Mouse (Mus musculus) heart, adult 8-10 months (tissue): ENCODE results near the gene Uaca. TPM values are rescaled to one million over a fixed set of nuclear protein-coding genes. Genes with fewer than 3 reads are reported as not detected.
"Not testable (repeated sequence)": the region's sequence is repeated elsewhere in the genome, so short reads cannot be mapped to it uniquely, and the experiment has no call there.

ENCODE experiments used
- DNase-seq: peaks from one replicate; pipeline ENCODE4 v3.0.0; 2022; ENCODE audit warnings: low spot score
- total RNA-seq, 4 experiments: library from RNA; stranded (reverse); gene quantifications; 2 replicates each; pipeline ENCODE4 v1.2.4; 2022

The Uaca gene
- total RNA-seq, 4 experiments from 2014 or later = 47.1 to 58.4 (median 50.7) TPM

DNA sequence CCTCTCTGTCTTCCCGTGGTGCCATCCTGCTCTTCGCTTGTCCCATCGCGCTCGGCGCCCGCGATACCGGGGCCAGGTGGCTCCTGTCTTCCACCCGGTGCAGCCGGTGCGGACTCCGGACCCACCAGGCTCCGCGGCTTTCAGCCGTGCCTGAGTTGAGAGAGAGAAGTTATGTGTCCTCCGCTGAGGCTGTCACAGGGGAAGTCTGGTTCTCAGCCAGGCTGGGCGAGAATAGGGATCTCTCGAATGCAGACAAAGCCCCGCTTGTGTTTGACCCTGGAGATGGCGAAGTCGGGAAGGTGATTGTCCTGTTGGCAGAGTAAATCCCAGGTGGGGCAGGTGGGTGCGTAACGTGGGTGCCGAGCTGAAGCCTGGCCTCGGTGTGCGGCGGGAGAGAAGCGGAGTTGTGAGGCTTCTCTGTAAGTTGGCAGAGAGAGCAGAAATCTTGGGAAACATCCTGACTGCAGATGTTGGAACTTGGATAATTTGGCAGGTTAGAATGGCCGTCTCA lies 554 bp downstream of the Uaca start:
- DNase-seq = peak; percentile 51

DNA sequence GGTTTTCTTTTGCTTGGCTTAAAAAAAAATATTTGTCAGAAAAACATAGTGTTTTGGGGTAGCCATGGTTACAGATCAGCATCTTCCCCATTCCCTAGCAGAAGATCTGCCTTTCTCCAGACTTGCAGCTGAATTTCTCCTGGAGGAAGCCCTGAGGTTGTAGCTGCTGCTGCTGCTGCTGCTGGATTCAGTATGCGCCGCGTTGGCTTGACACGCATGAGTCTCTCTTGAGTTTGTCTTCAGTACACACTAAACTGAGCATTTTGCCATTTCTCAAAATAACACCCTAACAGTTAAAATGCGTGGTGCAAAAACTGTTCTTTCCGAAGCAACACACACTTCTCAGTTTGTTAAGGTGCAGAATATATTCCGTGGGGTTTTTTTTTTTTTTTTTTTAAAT lies 1.7 kb downstream of the Uaca start:
- no peak for DNase-seq

DNA sequence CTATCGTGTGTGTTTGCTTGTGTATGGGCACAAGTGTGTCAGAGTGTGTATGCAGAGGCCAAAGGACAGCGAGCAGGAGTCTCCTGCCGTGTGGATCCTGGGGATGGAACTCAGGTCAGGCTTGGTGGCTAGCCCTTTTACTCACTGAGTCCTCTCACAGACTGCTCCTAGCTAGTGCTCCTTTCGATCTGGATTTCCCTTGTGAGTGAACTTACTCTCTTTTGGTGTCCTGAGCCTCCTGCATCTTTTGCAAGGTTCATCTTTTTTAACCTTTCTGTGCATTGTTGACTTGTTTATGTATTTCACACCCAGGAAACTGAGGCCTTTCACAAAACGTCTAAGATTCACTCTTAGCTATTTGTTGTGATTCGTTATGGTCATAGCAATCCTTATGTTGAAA lies 2.8 kb downstream of the Uaca start:
- DNase-seq = no peak

DNA sequence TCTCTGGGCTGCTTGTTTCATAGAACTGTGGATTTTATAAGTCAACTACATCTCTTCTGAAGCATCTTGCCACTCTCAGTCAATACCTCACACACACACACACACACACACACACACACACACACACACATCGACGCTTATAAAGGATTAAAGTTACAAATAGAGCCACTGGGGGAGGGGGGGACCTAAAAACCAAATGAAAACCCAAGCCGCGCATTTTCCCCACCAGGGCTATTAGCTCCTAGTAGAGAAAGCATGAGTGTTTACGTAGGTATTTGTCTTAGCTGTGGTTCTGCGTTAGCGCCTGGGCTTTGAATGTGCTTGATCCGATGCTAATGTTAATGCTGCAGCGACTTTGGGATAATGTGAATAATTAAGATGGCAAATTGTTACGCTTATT lies 4.7 kb downstream of the Uaca start:
- DNase-seq = no peak

DNA sequence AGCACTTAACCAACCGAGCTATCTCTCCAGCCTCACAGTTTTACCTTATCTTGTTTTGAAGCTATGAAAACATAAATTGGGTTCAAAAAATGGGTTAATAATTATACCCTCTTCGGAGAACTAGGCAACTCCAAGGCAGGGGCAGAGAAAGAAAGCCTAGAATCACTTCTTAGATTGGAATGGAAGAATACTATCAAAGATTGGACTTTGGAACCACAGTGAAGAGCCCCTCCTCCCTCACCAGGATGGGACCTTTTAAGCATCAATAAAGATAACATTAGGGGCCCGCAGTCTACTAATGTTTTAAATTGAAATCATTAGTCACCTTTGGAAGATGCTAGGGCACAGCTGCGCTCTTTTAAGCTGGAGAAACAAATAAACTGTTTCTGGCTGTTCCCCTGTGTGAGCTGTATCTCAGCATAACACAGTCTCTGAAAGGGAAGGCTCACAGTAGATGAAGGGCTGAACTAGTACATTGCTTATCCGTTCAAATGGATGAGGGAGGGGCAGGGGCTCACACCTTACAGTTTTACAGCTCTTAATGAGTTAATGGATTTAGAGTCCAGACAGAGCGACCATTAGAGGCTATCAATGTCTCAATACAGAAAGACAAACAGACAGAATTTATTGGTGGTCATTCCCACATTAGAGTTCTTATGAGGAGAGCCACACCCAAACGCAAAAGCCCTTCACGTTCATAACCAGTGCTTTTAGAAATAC lies 6.5 kb downstream of the Uaca start:
- DNase-seq = no peak

DNA sequence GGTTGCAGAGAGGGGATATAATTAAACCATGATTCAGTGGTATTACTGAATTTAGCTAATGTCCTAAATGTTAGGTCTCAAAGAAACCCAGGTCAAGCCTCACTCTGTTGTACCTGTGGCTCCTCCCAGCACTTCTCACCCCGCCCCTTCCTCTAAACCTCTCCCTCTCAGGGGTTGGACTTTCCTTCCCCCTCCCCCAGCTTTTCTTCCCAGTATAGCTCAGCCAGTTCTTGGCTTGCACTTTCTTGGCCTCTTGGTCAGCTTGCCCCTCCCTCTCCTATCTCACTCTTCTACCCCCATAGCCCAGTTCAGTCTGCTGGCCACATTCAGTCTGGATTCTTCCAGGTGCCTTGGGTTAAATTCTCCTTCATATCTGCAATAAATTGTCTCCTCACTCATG lies 7.4 kb downstream of the Uaca start:
- no peak for DNase-seq

DNA sequence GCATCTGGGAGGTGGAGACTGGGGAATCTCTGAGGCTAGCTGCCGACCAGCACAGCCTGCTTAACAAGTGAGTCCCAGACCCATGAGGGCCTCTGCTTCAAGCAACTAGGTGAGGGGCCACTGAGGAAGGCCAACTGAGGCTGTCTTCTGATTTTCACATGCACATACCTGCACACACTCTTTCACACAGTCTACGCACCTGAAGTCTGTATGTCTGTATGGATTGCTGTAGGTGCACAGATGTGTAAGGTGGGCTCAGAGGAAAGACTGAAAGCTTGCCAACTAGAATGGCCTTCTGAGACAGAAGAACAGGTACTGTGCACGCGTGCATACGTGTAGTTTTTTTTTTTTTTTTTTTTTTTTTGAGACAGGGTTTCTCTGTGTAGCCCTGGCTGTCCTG lies 8.0 kb downstream of the Uaca start:
- DNase-seq = no peak

DNA sequence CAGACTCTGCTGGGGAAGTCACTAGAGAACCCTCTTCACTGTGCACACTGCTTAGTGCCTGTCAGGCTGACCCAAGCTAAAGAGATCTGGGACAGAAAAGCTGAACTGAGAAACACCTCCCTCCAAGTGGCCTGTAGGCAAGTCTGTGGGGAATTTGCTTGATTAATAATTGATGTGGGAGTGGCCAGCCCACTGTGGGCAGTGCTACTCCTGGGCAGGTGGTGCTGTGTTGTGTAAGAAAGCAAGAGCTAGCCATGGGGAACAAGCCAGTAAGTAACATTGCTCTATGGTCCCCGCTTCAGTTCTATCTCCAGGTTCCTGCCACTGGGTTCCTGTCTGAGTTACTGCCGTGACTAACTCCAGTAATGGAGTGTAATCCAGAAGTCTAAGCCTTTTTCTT lies 11.7 kb downstream of the Uaca start:
- DNase-seq = no peak

DNA sequence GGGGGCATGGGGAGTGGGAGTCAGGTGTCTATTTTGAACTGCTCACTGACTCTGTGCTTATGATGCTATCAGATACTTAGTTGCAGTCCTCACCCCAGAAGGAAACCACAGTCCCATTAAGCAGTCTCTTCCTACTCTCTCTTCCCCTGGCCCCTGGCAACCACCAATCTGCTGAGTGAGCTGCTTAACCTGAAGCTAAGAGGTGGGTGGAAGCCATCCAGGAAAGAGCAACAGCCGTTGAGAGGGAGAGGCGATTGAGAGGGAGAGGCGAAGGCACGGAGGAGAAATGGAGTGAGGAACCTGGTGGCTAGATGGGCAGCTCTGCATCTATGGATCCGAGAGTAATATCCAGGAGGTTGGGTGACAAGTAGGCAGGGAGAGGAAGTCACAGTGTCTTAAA lies 13.7 kb downstream of the Uaca start:
- no peak for DNase-seq

DNA sequence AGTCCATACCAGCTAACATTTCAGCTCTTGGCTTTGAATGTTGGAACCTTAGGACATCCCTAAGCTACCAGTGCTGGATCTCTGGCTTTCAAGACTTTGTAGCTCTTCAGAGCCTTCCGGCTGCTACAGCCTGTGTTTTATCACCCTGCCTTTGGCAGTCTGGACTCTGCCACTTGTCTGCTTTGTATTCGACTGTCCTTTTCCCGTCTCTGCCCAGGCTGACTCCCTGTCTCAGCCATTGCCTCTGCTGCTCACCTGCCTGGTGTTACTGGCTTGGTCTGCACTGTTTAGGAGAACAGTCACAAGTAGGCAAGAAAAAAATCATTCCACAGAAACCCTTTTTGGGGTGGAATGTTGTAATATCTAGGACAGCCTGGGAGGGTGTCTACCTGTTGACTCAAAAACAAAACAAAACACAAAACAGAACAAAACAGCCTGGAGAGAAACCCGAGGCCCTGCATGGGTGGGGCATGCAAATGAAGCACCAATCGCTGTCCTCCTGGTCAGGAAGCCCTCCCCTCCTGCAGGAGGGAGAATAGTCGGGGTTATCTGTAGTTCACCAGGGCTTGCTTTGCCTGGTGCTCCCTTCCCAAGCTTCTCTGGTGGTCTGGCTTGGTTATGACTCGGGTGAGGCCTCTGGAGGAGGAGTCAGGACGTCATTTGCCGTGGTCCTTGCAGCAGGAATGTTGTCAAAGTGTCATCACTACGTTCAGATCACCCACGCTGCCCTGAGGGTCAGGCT lies 19.0 kb downstream of the Uaca start:
- DNase-seq = peak; percentile 52

DNA sequence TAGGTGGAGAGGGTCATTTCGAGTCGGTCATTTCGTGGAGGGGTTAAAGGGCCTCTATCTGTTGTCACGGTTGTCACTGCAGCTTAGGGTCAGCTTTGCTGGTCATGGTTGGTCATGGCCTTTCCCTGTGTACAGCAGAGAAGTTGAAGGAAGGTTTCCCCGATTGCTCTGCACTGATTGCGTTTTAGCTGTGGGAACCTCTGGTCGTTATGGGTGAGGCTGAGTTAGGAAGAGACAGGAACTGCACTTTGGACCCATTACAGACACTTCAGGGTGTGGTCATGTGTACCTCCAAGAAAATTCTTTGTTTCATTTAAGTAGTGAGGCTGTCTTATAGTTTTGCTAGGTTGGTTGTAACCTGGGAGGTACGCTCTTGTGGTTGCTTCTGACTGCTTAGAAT lies 21.2 kb downstream of the Uaca start:
- DNase-seq = no peak

DNA sequence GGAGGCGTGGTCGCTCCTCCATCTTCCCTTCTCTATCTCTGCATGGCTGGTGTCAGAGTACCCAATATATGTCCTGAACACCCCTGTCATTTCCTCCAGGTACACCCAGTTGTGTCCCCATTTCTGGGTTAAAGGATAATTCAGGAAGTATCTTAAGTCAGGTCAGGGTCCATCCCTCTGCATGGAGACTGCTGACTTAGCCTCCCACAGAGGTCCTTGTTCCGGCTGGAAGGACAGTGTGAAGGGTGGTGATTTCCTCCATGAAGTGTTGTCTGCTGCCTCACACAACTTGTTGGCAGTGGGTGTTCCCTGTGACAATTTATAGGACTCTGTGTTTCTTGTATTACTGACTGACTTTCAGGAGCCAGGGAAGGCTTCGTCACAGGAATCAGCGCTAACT lies 23.2 kb downstream of the Uaca start:
- no peak for DNase-seq

DNA sequence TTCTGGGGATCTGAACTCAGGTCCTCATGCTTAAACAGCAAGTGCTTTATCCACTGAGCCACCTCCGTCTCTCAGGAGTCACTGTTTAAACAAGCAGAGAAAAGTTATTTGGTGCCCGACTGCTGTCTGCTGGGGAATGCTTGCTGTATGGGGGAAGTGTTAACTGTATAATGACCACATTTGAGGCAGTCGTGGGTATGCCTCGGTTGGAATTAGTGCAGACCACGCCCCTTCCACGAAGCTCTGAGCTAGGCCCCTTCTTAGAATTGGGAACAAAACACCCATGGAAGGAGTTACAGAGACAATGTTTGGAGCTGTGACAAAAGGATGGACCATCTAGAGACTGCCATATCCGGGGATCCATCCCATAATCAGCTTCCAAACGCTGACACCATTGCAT lies 24.2 kb downstream of the Uaca start:
- DNase-seq = not testable (repeated sequence)

DNA sequence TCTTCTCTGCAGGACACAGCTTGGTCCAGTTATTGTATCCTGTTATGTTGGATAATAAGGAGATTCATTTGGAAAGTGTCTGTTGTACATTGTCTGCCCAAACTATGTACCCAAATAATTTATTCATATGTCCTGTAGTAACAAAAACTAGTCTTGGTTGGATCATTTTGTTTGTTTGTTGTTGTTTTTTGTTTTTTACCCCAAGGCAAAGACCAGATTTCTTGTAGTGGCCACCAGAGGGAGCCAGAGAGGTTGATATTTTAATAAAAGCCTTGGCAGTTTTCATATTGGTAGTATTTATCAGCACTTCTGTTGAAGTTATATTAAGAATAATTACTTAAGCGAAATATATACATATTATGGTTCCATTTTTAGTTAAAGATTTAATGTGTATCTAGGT lies 25.0 kb downstream of the Uaca start:
- no peak for DNase-seq

DNA sequence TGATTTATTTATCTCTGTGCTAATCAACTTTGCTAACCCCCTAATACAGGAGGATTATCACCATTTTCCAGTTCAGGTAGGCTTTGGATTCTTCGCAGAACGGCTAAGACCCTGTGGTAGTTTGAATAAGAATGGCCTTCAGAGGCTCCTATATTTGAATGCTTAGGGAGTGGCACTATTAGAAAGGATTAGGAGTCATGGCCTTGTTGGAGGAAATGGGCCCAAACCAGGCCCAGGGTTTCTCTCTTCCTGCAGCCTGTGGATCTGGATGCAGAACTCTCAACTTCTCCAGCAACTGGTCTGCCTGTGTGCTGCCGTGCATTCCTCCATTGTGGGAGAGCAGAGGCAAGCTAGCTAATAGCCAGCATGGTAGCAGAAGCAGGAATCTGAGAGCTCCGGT lies 27.2 kb downstream of the Uaca start:
- no peak for DNase-seq

DNA sequence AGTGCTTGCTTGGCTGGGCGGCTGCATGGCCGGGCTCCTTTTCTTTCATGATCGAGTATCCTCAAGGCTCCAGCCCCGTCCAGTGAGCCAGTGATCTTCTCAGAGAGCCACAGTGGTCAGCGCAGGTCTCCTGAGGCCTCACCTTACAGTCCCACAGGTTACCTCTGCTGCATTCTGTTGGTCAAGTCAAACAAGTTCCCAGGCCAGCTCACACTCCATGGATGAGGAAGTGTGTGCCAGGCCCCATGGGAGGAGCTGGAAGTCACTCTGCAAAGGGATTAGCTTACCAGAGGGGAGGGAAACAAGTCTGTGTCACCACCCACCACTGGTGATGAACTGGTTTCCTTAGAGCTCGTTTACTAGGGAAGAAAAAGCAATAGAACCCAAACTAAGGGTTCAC lies 28.3 kb downstream of the Uaca start:
- DNase-seq = no peak

DNA sequence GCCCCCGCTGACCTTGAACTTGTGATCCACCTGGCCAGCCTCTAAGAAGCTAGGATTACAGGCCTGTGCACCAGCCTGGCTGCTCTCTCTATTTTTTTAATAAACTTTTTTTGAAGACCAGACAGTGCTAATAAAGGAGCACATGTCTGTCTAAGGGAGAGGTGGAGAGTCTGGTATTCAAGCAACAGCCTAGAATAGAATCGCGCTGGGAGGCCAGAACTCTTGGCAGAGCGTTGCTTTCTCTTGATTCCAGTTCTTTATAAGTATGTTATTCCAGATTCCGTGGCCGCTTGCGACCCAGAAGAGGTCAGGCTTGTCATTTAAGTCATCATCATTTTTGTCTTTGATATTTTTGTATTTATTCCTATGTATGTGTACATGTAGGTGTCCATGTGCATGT lies 31.2 kb downstream of the Uaca start:
- DNase-seq = no peak

DNA sequence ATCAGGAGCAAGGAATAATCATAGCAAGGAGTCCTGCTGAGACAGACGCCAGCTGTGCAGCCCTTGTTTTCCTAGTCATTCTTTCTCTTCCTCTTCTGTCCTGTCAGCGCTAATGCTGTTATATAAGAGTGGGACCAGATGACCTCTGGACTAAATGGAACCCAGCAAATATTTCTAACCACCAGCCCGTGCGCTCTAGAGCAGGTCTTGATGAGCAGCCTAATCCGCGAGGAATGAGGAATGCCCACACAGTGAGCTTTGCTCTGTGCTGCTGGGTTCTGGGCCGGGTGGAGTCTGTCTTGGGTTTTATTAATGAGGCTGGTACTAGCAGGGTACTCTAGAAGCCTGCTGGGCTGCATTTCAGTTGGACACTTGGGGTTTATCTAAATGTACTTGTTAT lies 32.4 kb downstream of the Uaca start:
- DNase-seq = no peak

DNA sequence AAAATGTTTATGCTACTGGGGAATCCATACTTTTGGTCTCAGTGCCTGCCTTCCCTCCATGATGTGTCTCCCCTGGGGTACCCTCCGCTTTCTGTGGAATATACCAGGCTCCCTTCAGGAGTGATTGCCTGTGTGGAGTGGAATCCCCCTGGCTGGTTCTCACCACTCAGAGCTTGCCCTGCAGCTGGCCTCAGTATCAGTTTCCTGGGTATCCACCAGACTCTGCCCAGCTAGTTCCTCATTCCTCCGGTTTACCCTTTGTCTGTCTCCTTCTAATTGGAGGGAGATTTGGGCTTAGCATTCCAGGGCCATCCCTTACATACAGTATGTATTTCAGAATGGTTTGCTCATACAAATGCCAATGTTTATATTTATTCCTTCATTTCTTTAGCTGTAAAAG lies 33.9 kb downstream of the Uaca start:
- DNase-seq = no peak

DNA sequence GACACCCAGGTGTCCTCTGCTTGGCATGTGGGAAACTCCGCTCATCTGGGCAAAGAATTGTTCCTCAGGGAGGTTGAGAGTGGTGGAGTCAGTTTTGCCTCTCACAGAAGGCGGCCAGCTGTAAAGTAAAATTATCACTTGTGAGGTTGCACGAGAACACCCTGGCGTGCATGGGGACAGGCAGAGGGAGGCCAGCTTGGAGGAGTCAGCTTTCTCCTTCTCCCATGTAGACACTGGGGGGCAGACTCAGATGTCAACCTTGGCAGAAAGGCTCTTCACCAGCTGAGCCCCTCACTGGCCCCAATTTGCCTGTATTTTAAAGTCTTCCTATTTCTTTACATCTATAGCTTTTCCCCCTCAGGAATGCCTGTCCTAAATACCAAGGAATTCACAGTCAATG lies 35.3 kb downstream of the Uaca start:
- no peak for DNase-seq

DNA sequence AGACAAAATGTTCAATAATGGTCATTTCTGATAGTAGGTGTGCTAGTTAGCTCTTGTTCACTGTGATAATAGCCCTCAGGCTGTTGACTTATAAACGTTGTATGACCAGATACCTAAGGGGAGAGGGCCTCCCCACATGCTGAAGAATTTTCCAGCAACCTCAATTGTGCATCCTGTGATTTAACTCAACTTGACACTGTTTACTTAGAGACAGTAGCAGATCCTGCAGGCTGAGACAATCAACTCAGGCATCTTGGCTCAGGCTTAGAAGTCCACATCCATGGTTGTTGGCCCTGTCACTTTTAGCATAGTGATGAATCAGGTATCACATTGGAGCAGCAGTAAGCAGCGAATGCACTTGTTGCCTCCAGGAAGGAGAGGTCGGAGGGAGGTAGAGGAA lies 35.7 kb downstream of the Uaca start:
- DNase-seq = no peak

DNA sequence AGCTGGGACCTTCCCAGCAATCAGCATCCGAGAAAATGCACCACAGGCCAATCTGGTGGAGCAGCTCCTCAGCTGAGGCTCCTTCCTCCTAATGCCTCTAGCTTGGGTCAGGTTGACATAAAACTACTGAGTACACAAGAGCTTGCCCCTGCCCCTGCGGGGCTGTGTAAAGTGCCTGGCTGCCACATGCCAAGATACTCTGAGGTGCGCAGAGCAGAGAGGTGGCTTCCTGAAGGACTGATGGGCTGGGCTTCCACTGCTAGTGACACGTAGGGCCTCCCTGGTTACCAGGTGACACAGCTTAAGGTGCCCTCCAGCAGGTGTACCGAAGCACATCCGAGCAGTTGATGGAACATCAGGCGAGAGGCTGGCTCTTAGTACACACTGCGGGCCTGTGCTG lies 37.9 kb downstream of the Uaca start:
- DNase-seq = no peak

DNA sequence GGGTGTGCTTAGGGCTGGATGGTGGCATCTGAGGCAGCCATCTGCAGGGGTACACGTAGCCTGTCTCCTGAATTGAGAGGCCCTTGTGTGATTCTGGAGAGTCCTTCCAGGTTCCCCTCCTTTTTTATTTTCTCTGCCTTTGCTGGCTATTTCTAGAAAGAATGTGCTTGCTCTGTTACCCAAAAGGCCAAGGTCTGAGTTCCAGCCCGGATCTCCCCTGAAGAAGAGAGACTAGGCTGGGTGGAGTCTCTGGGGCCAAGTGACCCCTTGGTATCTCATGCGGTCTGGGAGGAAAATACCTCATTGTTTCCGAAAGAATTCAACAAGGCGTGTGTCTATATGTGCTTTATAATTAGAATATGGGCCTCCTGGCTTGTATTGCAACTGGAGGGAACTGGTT lies 41.8 kb downstream of the Uaca start:
- no peak for DNase-seq

DNA sequence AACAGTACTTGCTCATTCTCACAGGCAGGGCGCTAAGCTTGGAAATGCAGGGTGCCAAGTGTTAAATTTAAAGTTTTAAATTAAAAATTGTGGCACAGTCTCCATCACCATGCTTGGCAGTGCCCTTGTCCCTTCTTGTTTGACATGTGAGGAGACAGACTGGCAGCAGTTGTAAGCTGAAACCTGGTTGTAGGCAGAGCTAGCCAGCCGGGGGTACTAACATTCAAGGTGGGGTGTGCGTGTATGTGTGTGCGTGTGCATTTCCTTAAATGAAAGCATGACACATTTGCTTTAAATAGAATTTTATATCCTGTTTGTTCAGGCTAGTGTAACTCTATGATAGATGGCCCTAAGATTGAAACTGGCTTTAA lies 42.7 kb downstream of the Uaca start:
- no peak for DNase-seq
